Mouse (Mus musculus): ENCODE data around the gene Rassf2. TPM values are rescaled to one million over a fixed set of nuclear protein-coding genes. Genes with fewer than 3 reads are reported as not detected.
A peak's percentile ranks its signal among the peaks of the same experiment; 100 is the strongest.

Rassf2 gene
- polyA plus RNA-seq, 1 experiment from 2014 or later = 8.1 TPM

GRCm38 (mm10) chr2:131976663-131977062 lies 53.4 kb downstream of the Rassf2 start:
- no peak overlapping the region for H3K4me3 ChIP-seq (ENCODE audit: low read length)
- no peak for ATAC-seq (ENCODE audit: low FRiP score, low TSS enrichment)
- 69% methylated on average over 3 of the region's 3 CpGs for WGBS
- no peak overlapping the region for H3K9ac ChIP-seq (replicated peaks; ENCODE audit: low read length)
- H3K4me1 ChIP-seq (ENCODE audit: insufficient read depth, low read length) = no peaks in the 10 kb centered on the region
- peaks cover 3% of the 10 kb centered on the region; the same call in 1 of the 2 replicates for H3K9me3 ChIP-seq (ENCODE audit: low read length)
- no peak overlapping the region for H3K27ac ChIP-seq (ENCODE audit: low read length)
- no peak overlapping the region for H3K4me2 ChIP-seq (replicated peaks; ENCODE audit: low read depth, low read length)
- no peaks in the 10 kb centered on the region for H3K27me3 ChIP-seq (ENCODE audit: insufficient read depth, low read length)
- H3K36me3 ChIP-seq (ENCODE audit: insufficient read depth, low read length) = no peaks in the 10 kb centered on the region

GRCm38 (mm10) chr2:131971098-131971497 lies 59.0 kb downstream of the Rassf2 start:
- H3K9me3 ChIP-seq (ENCODE audit: low read length) = no peaks in the 10 kb centered on the region
- H3K9ac ChIP-seq (replicated peaks; ENCODE audit: low read length) = no peak overlapping the region
- no peak for ATAC-seq (ENCODE audit: low FRiP score, low TSS enrichment)
- no peak overlapping the region for H3K4me3 ChIP-seq (ENCODE audit: low read length)
- no peak overlapping the region for H3K27ac ChIP-seq (ENCODE audit: low read length)
- H3K36me3 ChIP-seq (ENCODE audit: insufficient read depth, low read length) = no peaks in the 10 kb centered on the region
- whole genome bisulfite sequencing = 81% methylated on average over 4 of the region's 4 CpGs
- no peaks in the 10 kb centered on the region for H3K4me1 ChIP-seq (ENCODE audit: insufficient read depth, low read length)
- no peak overlapping the region for H3K4me2 ChIP-seq (replicated peaks; ENCODE audit: low read depth, low read length)
- no peaks in the 10 kb centered on the region for H3K27me3 ChIP-seq (ENCODE audit: insufficient read depth, low read length)

GRCm38 (mm10) chr2:131970597-131970996 lies 59.5 kb downstream of the Rassf2 start:
- no peak for ATAC-seq (ENCODE audit: low FRiP score, low TSS enrichment)
- Histone ChIP-seq H3K27ac (ENCODE audit: low read length) (no peak overlapping the region), H3K4me3 (ENCODE audit: low read length) (no peak overlapping the region), H3K9me3 (ENCODE audit: low read length) (no peaks in the 10 kb centered on the region), H3K4me1 (ENCODE audit: insufficient read depth, low read length) (no peaks in the 10 kb centered on the region), H3K4me2 (replicated peaks; ENCODE audit: low read depth, low read length) (no peak overlapping the region), H3K36me3 (ENCODE audit: insufficient read depth, low read length) (no peaks in the 10 kb centered on the region), H3K9ac (replicated peaks; ENCODE audit: low read length) (no peak overlapping the region), H3K27me3 (ENCODE audit: insufficient read depth, low read length) (no peaks in the 10 kb centered on the region)
- 93% methylated on average over 2 of the region's 2 CpGs for WGBS

- Histone ChIP-seq H3K9ac (replicated peaks; ENCODE audit: low read length) (no peak overlapping the region), H3K27ac (ENCODE audit: low read length) (no peak overlapping the region), H3K36me3 (ENCODE audit: insufficient read depth, low read length) (no peaks in the 10 kb centered on the region), H3K4me2 (replicated peaks; ENCODE audit: low read depth, low read length) (no peak overlapping the region), H3K4me3 (ENCODE audit: low read length) (no peak overlapping the region), H3K27me3 (ENCODE audit: insufficient read depth, low read length) (no peaks in the 10 kb centered on the region), H3K4me1 (ENCODE audit: insufficient read depth, low read length) (no peaks in the 10 kb centered on the region), H3K9me3 (ENCODE audit: low read length) (no peaks in the 10 kb centered on the region)
- WGBS = 60% methylated on average over 2 of the region's 2 CpGs
- ATAC-seq (ENCODE audit: low FRiP score, low TSS enrichment) = no peak
Observed at GRCm38 (mm10) chr2:131961671-131962070, 68.4 kb downstream of the Rassf2 start.

GRCm38 (mm10) chr2:131957731-131958222 lies 72.3 kb downstream of the Rassf2 start:
- H3K9ac ChIP-seq (replicated peaks; ENCODE audit: low read length) = no peak overlapping the region

GRCm38 (mm10) chr2:131956336-131957256 lies 73.5 kb downstream of the Rassf2 start:
- WGBS = 85% methylated on average over 7 of the region's 7 CpGs
- H3K4me3 ChIP-seq (ENCODE audit: low read length) = no peak overlapping the region
- H3K9ac ChIP-seq (replicated peaks; ENCODE audit: low read length) = no peak overlapping the region
- no peak overlapping the region for H3K27ac ChIP-seq (ENCODE audit: low read length)
- ATAC-seq (ENCODE audit: low FRiP score, low TSS enrichment) = no peak
- H3K4me1 ChIP-seq (ENCODE audit: insufficient read depth, low read length) = peaks cover 15% of the 10 kb centered on the region
- no peaks in the 10 kb centered on the region for H3K9me3 ChIP-seq (ENCODE audit: low read length)
- H3K36me3 ChIP-seq (ENCODE audit: insufficient read depth, low read length) = no peaks in the 10 kb centered on the region
- peaks cover 16% of the 10 kb centered on the region; the same call in 1 of the 2 replicates for H3K27me3 ChIP-seq (ENCODE audit: insufficient read depth, low read length)
- no peak overlapping the region for H3K4me2 ChIP-seq (replicated peaks; ENCODE audit: low read depth, low read length)

More at GRCm38 (mm10) chr2:131957731-131958222, 72.3 kb downstream of the Rassf2 start:
- Histone ChIP-seq H3K4me1 (ENCODE audit: insufficient read depth, low read length) (peaks cover 9% of the 10 kb centered on the region), H3K27ac (ENCODE audit: low read length) (no peak overlapping the region), H3K9me3 (ENCODE audit: low read length) (no peaks in the 10 kb centered on the region), H3K36me3 (ENCODE audit: insufficient read depth, low read length) (no peaks in the 10 kb centered on the region), H3K4me2 (replicated peaks; ENCODE audit: low read depth, low read length) (no peak overlapping the region), H3K27me3 (ENCODE audit: insufficient read depth, low read length) (peaks cover 11% of the 10 kb centered on the region; the same call in 1 of the 2 replicates), H3K4me3 (ENCODE audit: low read length) (no peak overlapping the region)
- 52% methylated on average over 9 of the region's 9 CpGs for WGBS
- ATAC-seq (ENCODE audit: low FRiP score, low TSS enrichment) = no peak

GRCm38 (mm10) chr2:131955264-131955663 lies 74.8 kb downstream of the Rassf2 start:
- Histone ChIP-seq H3K27ac (ENCODE audit: low read length) (no peak overlapping the region), H3K4me3 (ENCODE audit: low read length) (peak overlapping the region; percentile 26), H3K9ac (replicated peaks; ENCODE audit: low read length) (no peak overlapping the region), H3K27me3 (ENCODE audit: insufficient read depth, low read length) (peaks cover 16% of the 10 kb centered on the region; the same call in 1 of the 2 replicates), H3K9me3 (ENCODE audit: low read length) (no peaks in the 10 kb centered on the region), H3K36me3 (ENCODE audit: insufficient read depth, low read length) (no peaks in the 10 kb centered on the region), H3K4me2 (replicated peaks; ENCODE audit: low read depth, low read length) (peak overlapping the region; percentile 55), H3K4me1 (ENCODE audit: insufficient read depth, low read length) (peaks cover 15% of the 10 kb centered on the region)
- no peak; the same call in 1 of the 2 replicates for ATAC-seq (ENCODE audit: low FRiP score, low TSS enrichment)
- WGBS = 8% methylated on average over 17 of the region's 17 CpGs

GRCm38 (mm10) chr2:131954835-131955234 lies 75.2 kb downstream of the Rassf2 start:
- Histone ChIP-seq H3K9me3 (ENCODE audit: low read length) (no peaks in the 10 kb centered on the region), H3K9ac (replicated peaks; ENCODE audit: low read length) (no peak overlapping the region), H3K27ac (ENCODE audit: low read length) (no peak overlapping the region), H3K4me1 (ENCODE audit: insufficient read depth, low read length) (peaks cover 15% of the 10 kb centered on the region), H3K4me2 (replicated peaks; ENCODE audit: low read depth, low read length) (peak overlapping the region; percentile 55), H3K4me3 (ENCODE audit: low read length) (peak overlapping the region; percentile 26), H3K36me3 (ENCODE audit: insufficient read depth, low read length) (no peaks in the 10 kb centered on the region), H3K27me3 (ENCODE audit: insufficient read depth, low read length) (peaks cover 16% of the 10 kb centered on the region; the same call in 1 of the 2 replicates)
- ATAC-seq (ENCODE audit: low FRiP score, low TSS enrichment) = no peak; the same call in 1 of the 2 replicates
- 60% methylated on average over 9 of the region's 9 CpGs for whole genome bisulfite sequencing

GRCm38 (mm10) chr2:131953711-131954110 lies 76.3 kb downstream of the Rassf2 start:
- no peak overlapping the region for H3K9ac ChIP-seq (replicated peaks; ENCODE audit: low read length)
- peaks cover 15% of the 10 kb centered on the region for H3K4me1 ChIP-seq (ENCODE audit: insufficient read depth, low read length)
- 82% methylated on average over 4 of the region's 4 CpGs for WGBS
- H3K36me3 ChIP-seq (ENCODE audit: insufficient read depth, low read length) = no peaks in the 10 kb centered on the region
- H3K4me3 ChIP-seq (ENCODE audit: low read length) = peak overlapping the region; percentile 29; the same call in 1 of the 2 replicates
- no peaks in the 10 kb centered on the region for H3K9me3 ChIP-seq (ENCODE audit: low read length)
- peak overlapping the region; percentile 48 for H3K4me2 ChIP-seq (replicated peaks; ENCODE audit: low read depth, low read length)
- no peak for ATAC-seq (ENCODE audit: low FRiP score, low TSS enrichment)
- H3K27me3 ChIP-seq (ENCODE audit: insufficient read depth, low read length) = peaks cover 16% of the 10 kb centered on the region; the same call in 1 of the 2 replicates
- no peak overlapping the region for H3K27ac ChIP-seq (ENCODE audit: low read length)
